Mouse (Mus musculus) kidney, adult 2 months (tissue): ENCODE results near the gene Ddx54. TPM values are rescaled to one million over a fixed set of nuclear protein-coding genes. Genes with fewer than 3 reads are reported as not detected.

ENCODE experiments used
- DNase-seq: peaks from one replicate; pipeline ENCODE4 v3.0.0; 2021
- H3K27ac ChIP-seq: fragments of 200-500 bp; 2 replicates; pipeline ENCODE4 v1.5.1; 2012; ENCODE audit warnings: low read depth, low read length, control low read depth, inconsistent platforms; ENCODE audit not compliant: insufficient read depth
- H3K27me3 ChIP-seq: fragments of 200-500 bp; replicated peaks from 2 replicates; pipeline ENCODE4 v1.6.1; 2012; ENCODE audit warnings: mild to moderate bottlenecking, moderate library complexity, low read length, inconsistent platforms; ENCODE audit not compliant: control insufficient read depth, insufficient read depth
- H3K36me3 ChIP-seq: fragments of 200-500 bp; 2 replicates; pipeline ENCODE4 v1.6.1; 2012; ENCODE audit warnings: mild to moderate bottlenecking, moderate library complexity, low read length, inconsistent platforms; ENCODE audit not compliant: control insufficient read depth, insufficient read depth
- H3K4me1 ChIP-seq: fragments of 200-500 bp; 2 replicates; pipeline ENCODE4 v1.6.1; 2011; ENCODE audit warnings: low read length; ENCODE audit not compliant: control insufficient read depth, insufficient read depth
- H3K4me3 ChIP-seq: fragments of 200-500 bp; 2 replicates; pipeline ENCODE4 v1.5.1; 2011; ENCODE audit warnings: mild to moderate bottlenecking, low read depth, low read length, control low read depth; ENCODE audit not compliant: insufficient read depth
- CTCF ChIP-seq: fragments of 200-500 bp; conservative IDR thresholded peaks from 2 replicates; pipeline ENCODE4 v1.5.1; 2011; ENCODE audit warnings: low read depth, mild to moderate bottlenecking, control low read depth, low read length, moderate library complexity, mixed read lengths; ENCODE audit not compliant: insufficient read depth, insufficient read length
- POLR2A ChIP-seq: fragments of 200-500 bp; IDR thresholded peaks from one replicate; pipeline ENCODE4 v1.6.1; 2011; ENCODE audit warnings: low read depth, low read length, control low read depth
- WGBS: fragments of 180-500 bp; shearing (Covaris S2); methylation state at CpG from one replicate; pipeline ENCODE4 v1.1.7; 2018; 5-methylcytosine and 5-hydroxymethylcytosine counted together
- polyA plus RNA-seq: library from polyadenylated mRNA; depleted of rRNA; stranded (reverse); fragments of >200 nt; gene quantifications from 2 replicates; pipeline ENCODE4 v1.2.3, GENCODE M21; 2012

The Ddx54 gene
- polyA plus RNA-seq, 1 experiment, result 29.3 TPM

DNA sequence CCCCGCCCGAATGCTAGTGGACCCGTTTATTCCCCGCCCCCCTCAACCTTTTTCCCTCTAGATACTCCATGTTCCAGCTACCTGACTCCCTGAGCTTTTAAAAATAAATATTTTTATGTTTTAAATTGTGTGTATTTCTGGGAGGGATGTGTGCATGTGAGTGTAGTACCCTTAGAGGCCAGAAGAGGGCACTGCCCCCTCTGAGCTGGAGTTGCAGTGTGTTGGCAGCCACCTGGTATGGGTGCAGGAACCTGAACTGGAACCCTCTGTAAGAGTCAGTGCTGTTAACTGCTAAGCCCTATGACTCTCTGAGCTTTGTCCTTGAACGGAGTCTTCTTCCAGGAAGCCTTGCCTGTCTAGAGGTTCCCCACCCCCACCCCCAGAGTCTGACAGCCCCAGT, 19.4 kb downstream of the Ddx54 start:
- no peak for TF ChIP-seq POLR2A
- no peak for TF ChIP-seq CTCF
- 89% methylated on average over 5 of the region's 5 CpGs for WGBS
- Histone ChIP-seq H3K27ac (no peak overlapping the region), H3K27me3 (no peaks in the 10 kb centered on the region), H3K4me3 (no peak overlapping the region), H3K4me1 (no peaks in the 10 kb centered on the region), H3K36me3 (no peaks in the 10 kb centered on the region)
- no peak for DNase-seq

- no peak for DNase-seq
- TF ChIP-seq CTCF (no peak), POLR2A (no peak)
- no peaks in the 10 kb centered on the region for H3K4me1 ChIP-seq
- no peaks in the 10 kb centered on the region for H3K27me3 ChIP-seq
- 51% methylated on average over 9 of the region's 9 CpGs for WGBS
- H3K27ac ChIP-seq, result no peak within 1 kb of the TSS
- H3K4me3 ChIP-seq, result no peak within 1 kb of the TSS
- no peaks in the 10 kb centered on the region for H3K36me3 ChIP-seq
Measured at GRCm38 (mm10) chr5:120634131-120634530, 21.6 kb downstream of the Ddx54 start, which contains the start of gene Cfap73. TSS of gene Cfap73 (minus strand) at chr5:120634235.

GRCm38 (mm10) chr5:120634860-120635259, 22.3 kb downstream of the Ddx54 start:
- TF ChIP-seq CTCF, result no peak
- no peak for TF ChIP-seq POLR2A
- no peak overlapping the region for H3K27ac ChIP-seq
- H3K36me3 ChIP-seq, result no peaks in the 10 kb centered on the region
- WGBS, result 26% methylated on average over 5 of the region's 5 CpGs
- DNase-seq, result no peak
- no peaks in the 10 kb centered on the region for H3K4me1 ChIP-seq
- H3K27me3 ChIP-seq, result no peaks in the 10 kb centered on the region
- H3K4me3 ChIP-seq, result no peak overlapping the region

DNA sequence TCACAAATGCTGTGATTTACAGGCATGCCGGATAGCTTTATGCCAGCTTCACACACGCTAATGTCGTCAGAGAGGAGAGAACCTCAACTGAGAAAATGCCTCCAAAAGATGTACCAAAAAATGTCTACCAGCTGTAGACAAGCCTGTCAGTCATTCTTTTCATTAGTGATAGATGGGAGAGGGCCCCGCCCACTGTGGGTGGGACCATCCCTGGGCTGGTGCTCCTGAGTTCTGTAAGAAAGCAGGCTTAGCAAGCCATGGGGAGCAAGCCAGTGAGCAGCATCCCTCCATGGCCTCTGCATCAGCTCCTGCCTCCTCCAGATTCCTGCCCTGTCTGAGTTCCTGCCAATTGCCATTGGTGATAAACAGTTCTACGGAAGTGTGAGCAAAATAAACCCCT, 23.1 kb downstream of the Ddx54 start:
- H3K27ac ChIP-seq, result no peak overlapping the region
- H3K36me3 ChIP-seq, result no peaks in the 10 kb centered on the region
- no peaks in the 10 kb centered on the region for H3K4me1 ChIP-seq
- no peaks in the 10 kb centered on the region for H3K27me3 ChIP-seq
- H3K4me3 ChIP-seq, result no peak overlapping the region
- no peak for DNase-seq
- 73% methylated on average over 5 of the region's 5 CpGs for WGBS
- TF ChIP-seq POLR2A, result no peak
- no peak for TF ChIP-seq CTCF

DNA sequence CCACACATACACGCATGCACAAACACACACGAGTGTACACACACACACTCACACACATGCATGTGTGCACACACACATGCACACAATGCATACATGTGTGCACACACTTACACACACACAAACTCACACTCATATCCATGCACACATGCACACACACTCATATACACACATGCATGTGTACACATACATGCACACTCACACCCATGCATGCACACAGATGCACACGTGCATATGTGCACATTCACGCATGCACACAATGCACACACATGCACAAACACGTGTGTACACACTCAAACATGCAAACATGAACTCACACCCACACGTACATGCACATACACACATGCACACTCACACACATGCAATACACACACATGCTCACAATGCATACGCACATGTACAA, 27.6 kb downstream of the Ddx54 start:
- Histone ChIP-seq H3K36me3 (no peaks in the 10 kb centered on the region), H3K27me3 (no peaks in the 10 kb centered on the region), H3K4me3 (no peak overlapping the region), H3K4me1 (no peaks in the 10 kb centered on the region), H3K27ac (no peak overlapping the region)
- no peak for DNase-seq
- no peak for TF ChIP-seq CTCF
- TF ChIP-seq POLR2A, result no peak
- WGBS, result 95% methylated on average over 7 of the region's 7 CpGs

GRCm38 (mm10) chr5:120643365-120644085, 31.0 kb downstream of the Ddx54 start:
- TF ChIP-seq POLR2A (no peak), CTCF (no peak)
- 30% methylated on average over 14 of the region's 14 CpGs for WGBS
- DNase-seq, result peak; percentile 56
- Histone ChIP-seq H3K4me3 (no peak overlapping the region), H3K36me3 (no peaks in the 10 kb centered on the region), H3K27me3 (no peaks in the 10 kb centered on the region), H3K27ac (no peak overlapping the region), H3K4me1 (peaks cover 4% of the 10 kb centered on the region; the same call in 1 of the 2 replicates)

GRCm38 (mm10) chr5:120644227-120644626, 31.7 kb downstream of the Ddx54 start:
- 62% methylated on average over 3 of the region's 3 CpGs for WGBS
- Histone ChIP-seq H3K36me3 (no peaks in the 10 kb centered on the region), H3K4me1 (peaks cover 4% of the 10 kb centered on the region; the same call in 1 of the 2 replicates), H3K27me3 (no peaks in the 10 kb centered on the region), H3K4me3 (no peak overlapping the region), H3K27ac (no peak overlapping the region)
- DNase-seq, result no peak
- TF ChIP-seq POLR2A (no peak), CTCF (no peak)
